Mouse (Mus musculus): Measurements from ENCODE around the gene Mall.
A peak's percentile ranks its signal among the peaks of the same experiment; 100 is the strongest.

Gene Mall

DNA sequence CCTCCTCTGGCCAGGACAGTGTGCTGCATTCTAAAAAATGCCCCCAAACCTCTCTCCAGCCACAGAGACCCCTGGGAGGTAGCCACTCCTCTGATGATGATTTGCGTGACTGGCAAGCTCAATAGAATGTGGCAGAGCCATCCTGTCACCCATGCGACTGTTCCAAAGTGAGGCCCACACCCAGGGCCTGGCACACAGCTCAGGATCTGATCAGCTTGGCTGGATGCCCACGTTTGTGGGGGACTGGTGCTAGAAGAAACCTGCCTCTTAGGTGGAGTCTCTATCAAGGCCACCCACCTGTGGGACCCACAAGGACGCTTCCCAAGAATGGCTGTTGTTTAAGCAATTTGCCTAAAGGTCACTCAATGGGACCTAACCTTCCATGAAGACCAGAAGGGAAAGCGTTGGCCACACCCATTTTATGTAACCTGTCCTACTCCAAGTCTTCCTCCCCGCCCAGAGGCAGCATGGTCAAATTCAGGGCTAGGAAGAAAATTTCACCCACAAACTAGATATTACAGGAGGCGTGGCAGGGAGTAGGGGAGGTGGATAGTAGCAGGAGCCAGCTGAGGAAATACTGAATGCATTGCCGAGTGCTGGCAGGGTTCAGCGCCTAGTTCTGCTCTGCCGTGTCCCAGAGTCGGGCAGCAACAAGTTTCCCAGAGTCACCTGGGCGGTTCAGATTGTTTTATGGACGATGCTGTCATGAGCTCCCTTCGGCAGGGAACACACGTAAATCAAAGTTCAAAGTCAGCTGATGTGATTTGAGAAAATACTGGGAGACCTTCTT lies 876 bp downstream of the Mall start:
- peak in 1 of 2 experiments; percentile 22 for DNase-seq

DNA sequence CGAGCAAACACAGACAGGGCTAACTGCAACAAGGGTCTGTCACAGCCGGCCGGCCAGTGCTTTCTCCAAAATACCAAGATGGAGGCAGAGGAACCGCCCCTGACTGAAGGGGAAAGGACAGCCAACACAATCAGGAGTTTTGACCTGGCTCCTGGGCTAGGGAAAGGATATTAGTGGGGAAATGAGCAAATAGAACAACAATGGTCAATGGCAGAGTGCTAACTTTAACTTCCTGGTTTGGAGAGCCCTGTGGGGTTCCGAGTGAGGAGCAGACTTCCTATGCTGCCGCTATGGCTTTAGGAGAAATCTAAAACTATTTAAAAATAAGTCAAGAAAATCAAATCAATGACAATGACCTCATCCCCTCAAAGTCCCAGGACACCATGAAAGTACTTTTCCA lies 1.6 kb downstream of the Mall start:
- DNase-seq, result no peak

- DNase-seq, result no peak
These were observed 6.5 kb downstream of the Mall start for GRCm38 (mm10) chr2:127723193-127723592.

- DNase-seq, result peak; percentile 82 to 90
These were observed 7.4 kb downstream of the Mall start for GRCm38 (mm10) chr2:127722176-127722892.

DNA sequence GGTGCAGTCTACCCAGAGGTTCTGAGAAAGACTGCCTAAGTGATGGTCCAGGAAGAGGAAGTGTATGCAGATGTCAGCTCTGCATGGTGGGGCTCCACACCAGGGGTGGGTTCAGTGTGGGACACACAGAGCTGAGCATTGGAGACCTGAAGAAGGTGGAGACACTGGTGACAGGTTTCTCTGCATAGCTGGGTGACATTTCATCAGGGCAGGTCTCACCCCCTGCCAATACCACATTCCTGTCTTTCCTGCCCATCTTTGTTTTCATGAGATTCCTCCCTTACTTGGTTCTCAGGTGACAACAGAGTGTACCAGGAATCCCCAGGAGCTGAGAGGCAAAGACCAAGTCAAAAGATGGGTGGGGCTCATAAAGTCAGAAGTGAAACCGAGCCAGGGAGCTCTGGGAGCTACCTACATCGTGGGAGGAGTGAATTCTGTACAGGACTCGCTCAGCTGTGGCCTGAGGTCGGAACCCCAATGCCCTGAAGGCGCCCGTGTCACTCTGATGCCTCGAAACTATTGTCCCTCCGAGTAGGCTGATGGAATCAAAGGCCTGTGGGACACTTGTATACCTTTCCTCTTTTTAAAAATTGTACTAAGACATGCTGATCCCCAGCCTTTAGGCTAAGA lies 10.8 kb downstream of the Mall start:
- DNase-seq, result no peak

DNA sequence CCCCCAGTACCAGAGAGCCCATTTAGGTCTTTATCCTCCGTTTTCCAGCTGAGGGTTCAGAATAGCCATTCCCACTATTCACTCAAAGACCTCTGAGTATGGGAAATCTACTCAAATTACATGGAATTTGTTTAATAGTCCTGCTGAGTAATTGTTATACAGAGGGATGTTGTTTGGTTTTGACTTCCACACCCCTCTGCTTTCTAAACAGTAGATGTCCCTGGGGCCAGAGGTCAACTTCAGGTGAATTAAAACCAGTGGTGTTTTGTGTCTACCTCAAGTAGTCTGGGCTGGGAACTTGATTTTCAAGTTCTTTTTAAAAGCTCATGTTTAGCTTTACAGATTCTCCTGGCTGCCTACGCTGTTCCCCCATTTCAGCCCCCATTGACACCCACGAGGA lies 15.0 kb downstream of the Mall start:
- DNase-seq, result no peak

DNA sequence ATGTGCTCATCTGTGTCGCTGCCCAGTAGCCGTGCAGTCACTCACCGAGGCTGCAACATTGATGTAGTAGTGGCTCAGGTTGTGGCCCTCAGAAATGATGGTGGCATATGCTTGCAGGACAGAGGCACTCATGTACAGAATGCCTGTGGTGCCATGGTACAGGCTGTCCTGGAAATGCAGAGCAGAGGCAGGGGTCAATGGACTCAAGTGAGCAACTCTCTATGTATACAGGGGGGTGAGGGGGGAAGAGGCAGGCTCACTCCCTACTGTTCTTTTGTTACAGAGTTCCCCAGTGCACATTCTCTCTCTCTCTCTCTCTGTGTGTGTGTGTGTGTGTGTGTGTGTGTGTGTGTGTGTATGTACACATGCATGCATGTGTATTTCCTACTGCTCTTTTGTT lies 20.9 kb downstream of the Mall start:
- DNase-seq, result no peak

GRCm38 (mm10) chr2:127708060-127708459 lies 21.7 kb downstream of the Mall start:
- no peak for DNase-seq

DNA sequence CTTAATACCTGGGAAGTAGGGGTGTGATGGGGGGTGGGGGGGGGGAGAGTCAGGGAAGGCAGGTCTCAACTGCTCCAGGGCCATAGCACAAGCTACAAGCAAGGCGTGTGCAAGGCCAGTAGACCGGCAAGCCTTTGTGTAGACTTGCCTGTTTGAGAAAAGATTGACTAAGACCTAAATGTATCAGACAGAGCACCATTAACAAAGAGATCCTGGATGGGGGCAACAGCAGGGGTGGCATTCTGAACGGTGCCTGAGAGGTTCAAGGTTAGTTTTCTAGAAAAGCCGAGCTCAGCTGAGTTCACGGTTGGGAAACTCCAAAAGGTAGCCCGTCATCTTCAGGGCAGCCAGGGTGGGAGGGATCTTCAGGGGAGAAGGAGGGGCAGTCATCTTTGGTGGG lies 24.5 kb downstream of the Mall start:
- no peak for DNase-seq

GRCm38 (mm10) chr2:127689239-127689638 lies 40.5 kb downstream of the Mall start:
- DNase-seq, result no peak

DNA sequence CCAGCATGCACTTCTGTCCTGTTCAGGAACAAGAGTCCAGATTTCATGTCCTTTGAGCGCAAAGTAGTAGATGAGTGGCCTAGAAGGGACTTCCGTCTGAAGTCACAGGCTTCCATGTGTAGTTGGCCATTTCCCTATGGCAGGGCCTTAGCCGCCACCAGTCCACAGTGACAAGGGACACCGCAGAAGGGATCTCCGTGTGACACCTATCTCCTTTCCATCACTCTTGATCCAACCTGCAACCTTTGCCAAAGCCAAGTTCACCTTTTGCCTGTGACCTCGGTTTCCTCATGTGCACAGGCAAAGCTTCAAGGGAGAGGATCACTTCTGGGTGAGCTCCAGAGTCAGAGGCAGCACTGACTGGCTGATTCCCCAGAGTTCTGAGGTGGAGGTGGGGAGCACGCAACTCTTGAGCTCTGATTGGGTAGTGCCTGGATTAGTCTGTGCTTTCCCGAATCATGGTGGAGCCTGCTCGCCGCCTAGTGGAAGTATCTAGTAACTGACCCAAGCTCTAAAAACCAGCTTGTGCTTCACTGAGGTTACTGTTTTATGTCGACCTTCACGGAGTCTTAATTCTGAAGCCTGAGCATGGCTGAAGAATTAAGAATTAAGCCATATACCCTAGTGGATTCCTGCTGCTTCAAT lies 45.9 kb downstream of the Mall start:
- DNase-seq, result peak; percentile 76 to 86

GRCm38 (mm10) chr2:127667843-127668506 lies 61.8 kb downstream of the Mall start:
- DNase-seq, result no peak

DNA sequence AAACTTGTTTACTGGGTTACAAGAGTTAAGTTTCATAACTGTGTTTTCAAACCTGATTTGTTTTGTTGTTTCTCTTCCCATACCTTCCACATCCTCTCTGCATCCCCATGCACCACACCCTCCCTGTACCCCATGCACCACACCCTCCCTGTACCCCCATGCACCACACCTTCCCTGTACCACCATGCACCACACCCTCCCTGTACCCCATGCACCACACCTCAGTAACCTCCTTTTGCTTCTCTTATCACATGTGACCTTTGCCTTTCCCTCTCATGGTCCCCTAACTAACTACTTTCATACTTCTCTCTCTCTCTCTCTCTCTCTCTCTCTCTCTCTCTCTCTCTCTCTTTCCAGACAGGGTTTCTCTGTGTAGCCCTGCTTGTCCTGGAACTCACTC lies 62.7 kb downstream of the Mall start:
- no peak for DNase-seq

DNA sequence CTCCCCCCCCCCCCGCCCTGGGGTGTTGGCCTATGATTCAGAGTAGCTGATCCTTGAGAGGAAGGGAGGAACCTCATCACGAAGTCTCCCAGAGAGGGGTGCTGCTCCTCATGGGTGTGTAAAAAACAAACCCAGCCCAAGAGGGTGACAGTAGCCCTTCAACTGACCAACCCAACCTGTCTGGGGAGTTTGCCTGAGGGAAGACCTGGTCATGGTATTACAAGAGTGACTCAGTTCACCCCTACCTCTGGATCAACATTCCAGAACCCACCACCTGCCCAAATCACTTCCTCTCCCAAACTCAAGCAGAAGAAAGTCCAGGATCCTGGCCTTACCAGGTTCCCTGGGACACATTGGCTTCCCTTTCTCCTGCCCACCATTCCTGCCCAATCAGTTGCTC lies 67.0 kb downstream of the Mall start:
- no peak for DNase-seq

- peak; percentile 71 to 82 for DNase-seq
These were observed 73.5 kb downstream of the Mall start, which contains the start of gene Mal for GRCm38 (mm10) chr2:127656086-127656720. Mal (minus strand) TSS chr2:127656695.

DNA sequence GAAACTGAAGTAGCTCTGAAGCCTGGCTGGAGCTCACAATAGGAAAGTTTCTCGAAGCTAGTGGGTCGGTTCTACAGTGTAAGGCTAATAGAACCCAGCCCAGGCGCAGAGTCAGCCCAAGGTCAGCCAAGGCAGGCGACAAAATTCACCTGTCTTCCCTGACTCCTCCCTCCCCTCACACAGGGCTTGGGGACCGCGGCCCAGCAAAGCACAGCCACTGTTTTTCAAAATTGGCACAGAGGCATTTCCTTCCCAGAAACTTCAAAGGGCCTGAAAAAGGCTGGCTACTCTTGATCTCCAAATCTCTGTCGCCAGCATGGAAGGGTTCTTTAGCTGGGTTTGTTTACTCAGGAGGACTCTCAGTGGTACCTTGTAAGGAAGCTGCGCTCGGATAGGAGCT lies 74.3 kb downstream of the Mall start:
- peak in 1 of 2 experiments; percentile 31 for DNase-seq

DNA sequence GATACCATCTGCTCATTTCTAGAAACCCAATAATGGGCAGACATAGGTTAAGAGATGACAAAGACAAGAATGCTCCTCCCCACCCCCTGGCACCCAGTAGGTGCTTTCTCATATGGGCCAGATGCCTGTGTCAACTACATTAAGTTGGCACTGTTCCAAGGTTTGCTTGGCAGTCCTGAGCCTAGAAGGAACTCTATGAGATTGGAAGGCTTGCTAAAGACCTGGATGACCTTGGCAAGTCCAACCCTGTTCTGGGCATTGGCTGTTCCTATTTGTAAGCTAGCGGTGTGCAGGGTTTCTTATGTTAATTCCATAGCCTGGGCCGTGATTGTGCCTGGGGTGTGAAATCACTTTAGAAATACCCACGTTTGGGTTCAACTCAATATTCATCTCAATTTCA lies 74.9 kb downstream of the Mall start:
- no peak for DNase-seq

Data from kidney, postnatal 4 days (tissue).